Mouse (Mus musculus): Measurements from ENCODE around the gene Rap2a. TPM values are rescaled to one million over a fixed set of nuclear protein-coding genes. Genes with fewer than 3 reads are reported as not detected.

The Rap2a gene
- polyA plus RNA-seq, 1 experiment from 2014 or later, result 11.8 TPM

DNA sequence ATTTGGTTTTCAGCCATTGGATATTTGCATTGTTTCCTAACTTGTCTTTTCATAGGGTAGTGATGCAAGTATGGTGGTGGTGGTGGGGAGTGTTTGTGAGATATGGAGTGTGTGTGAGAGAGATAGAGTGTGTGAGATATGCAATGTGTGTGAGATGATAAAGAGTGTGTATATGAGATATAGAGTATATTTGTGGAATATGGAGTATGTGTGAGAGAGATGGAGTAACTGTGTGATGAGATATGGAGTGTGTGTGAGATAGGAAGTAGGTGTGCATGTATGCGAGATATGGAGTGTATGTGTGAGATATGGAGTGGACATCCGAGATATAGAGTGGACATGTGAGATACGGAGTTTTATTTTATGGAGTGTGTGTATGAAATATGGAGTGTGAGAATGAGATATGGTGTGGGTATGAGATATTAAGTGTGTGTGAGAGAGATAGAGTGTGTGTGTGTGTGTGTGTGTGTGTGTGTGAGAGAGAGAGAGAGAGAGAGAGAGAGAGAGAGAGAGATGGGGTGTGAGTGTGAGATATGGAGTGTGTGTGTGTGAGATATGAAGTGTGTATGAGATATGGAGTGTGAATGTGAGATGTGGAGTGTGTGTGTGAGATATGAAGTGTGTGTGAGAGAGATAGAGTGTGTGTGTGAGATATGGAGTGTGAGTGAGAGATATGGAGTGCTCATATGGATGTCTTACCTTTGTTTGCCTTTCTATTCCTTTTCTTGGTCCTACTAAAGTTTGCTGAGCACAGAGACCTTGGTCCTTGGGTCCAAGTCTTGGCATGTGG is 14.1 kb upstream of the Rap2a start:
- H3K27ac ChIP-seq (replicated peaks; ENCODE audit: low read depth, low read length), result no peak overlapping the region
- no peaks in the 10 kb centered on the region for H3K27me3 ChIP-seq (ENCODE audit: control insufficient read depth, insufficient read depth, low read length)
- H3K4me1 ChIP-seq (ENCODE audit: control insufficient read depth, insufficient read depth, low read length), result no peaks in the 10 kb centered on the region
- no peak for DNase-seq (ENCODE audit: low spot score)
- H3K4me2 ChIP-seq (ENCODE audit: low read depth, severe bottlenecking), result no peak overlapping the region
- H3K4me3 ChIP-seq (ENCODE audit: low read depth, low read length), result no peak overlapping the region
- no peaks in the 10 kb centered on the region for H3K36me3 ChIP-seq (ENCODE audit: control insufficient read depth, insufficient read depth, low read length)
- no peak overlapping the region for H3K9ac ChIP-seq (ENCODE audit: low read length)
- no peak for ATAC-seq (ENCODE audit: insufficient number of reproducible peaks, low FRiP score, low TSS enrichment, low read depth)
- 98% methylated on average over 3 of the region's 3 CpGs for WGBS
- H3K9me3 ChIP-seq (ENCODE audit: control insufficient read depth, low read length), result no peaks in the 10 kb centered on the region

- H3K9ac ChIP-seq (ENCODE audit: low read length), result no peak overlapping the region
Measured at GRCm38 (mm10) chr14:120466816-120467215, 11.4 kb upstream of the Rap2a start.

GRCm38 (mm10) chr14:120469126-120469790 is 9.0 kb upstream of the Rap2a start:
- no peaks in the 10 kb centered on the region for H3K9me3 ChIP-seq (ENCODE audit: control insufficient read depth, low read length)
- H3K4me3 ChIP-seq (ENCODE audit: low read depth, low read length), result no peak overlapping the region
- H3K27me3 ChIP-seq (ENCODE audit: control insufficient read depth, insufficient read depth, low read length), result no peaks in the 10 kb centered on the region
- H3K4me1 ChIP-seq (ENCODE audit: control insufficient read depth, insufficient read depth, low read length), result no peaks in the 10 kb centered on the region
- no peak overlapping the region for H3K4me2 ChIP-seq (ENCODE audit: low read depth, severe bottlenecking)
- H3K27ac ChIP-seq (replicated peaks; ENCODE audit: low read depth, low read length), result no peak overlapping the region
- 89% methylated on average over 14 of the region's 14 CpGs for WGBS
- H3K36me3 ChIP-seq (ENCODE audit: control insufficient read depth, insufficient read depth, low read length), result no peaks in the 10 kb centered on the region
- ATAC-seq (ENCODE audit: insufficient number of reproducible peaks, low FRiP score, low TSS enrichment, low read depth) (no peak), DNase-seq (ENCODE audit: low spot score) (no peak)
- no peak overlapping the region for H3K9ac ChIP-seq (ENCODE audit: low read length)

More at GRCm38 (mm10) chr14:120466816-120467215, 11.4 kb upstream of the Rap2a start:
- ATAC-seq (ENCODE audit: insufficient number of reproducible peaks, low FRiP score, low TSS enrichment, low read depth) (no peak), DNase-seq (ENCODE audit: low spot score) (no peak)
- Histone ChIP-seq H3K4me3 (ENCODE audit: low read depth, low read length) (no peak overlapping the region), H3K4me2 (ENCODE audit: low read depth, severe bottlenecking) (no peak overlapping the region), H3K36me3 (ENCODE audit: control insufficient read depth, insufficient read depth, low read length) (no peaks in the 10 kb centered on the region), H3K4me1 (ENCODE audit: control insufficient read depth, insufficient read depth, low read length) (no peaks in the 10 kb centered on the region), H3K27me3 (ENCODE audit: control insufficient read depth, insufficient read depth, low read length) (no peaks in the 10 kb centered on the region), H3K27ac (replicated peaks; ENCODE audit: low read depth, low read length) (no peak overlapping the region), H3K9me3 (ENCODE audit: control insufficient read depth, low read length) (no peaks in the 10 kb centered on the region)
- WGBS, result 87% methylated on average over 4 of the region's 4 CpGs

DNA sequence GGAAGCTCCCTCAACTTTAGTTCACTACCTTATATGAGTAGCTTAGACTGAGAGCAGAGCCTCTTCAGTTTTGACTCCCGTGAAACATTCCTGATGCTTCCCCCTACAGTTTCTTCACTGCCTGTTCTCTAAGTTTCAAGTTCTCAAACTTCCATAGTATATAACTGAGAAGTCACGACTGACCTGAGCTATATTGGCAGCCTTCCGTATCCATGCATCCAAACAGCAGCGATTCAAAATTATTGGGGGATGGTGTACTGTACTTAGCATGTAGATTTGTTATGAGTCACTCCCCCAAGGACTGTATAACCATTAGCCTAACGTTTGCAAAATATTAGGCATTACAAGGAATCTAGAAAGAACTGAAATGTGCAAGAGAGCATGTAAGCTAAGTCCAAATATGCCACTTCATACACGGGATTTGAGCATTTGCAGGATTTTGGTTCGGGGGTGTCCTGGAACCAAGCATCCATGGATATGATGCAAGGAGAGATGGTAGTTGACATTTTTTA is 2.0 kb upstream of the Rap2a start:
- no peak overlapping the region for H3K4me2 ChIP-seq (ENCODE audit: low read depth, severe bottlenecking)
- H3K36me3 ChIP-seq (ENCODE audit: control insufficient read depth, insufficient read depth, low read length), result no peaks in the 10 kb centered on the region

GRCm38 (mm10) chr14:120477288-120477981 is 809 bp upstream of the Rap2a start:
- no peaks in the 10 kb centered on the region for H3K27me3 ChIP-seq (ENCODE audit: control insufficient read depth, insufficient read depth, low read length)
- DNase-seq (ENCODE audit: low spot score) (peak; percentile 100), ATAC-seq (ENCODE audit: insufficient number of reproducible peaks, low FRiP score, low TSS enrichment, low read depth) (peak; percentile 97)
- H3K27ac ChIP-seq (replicated peaks; ENCODE audit: low read depth, low read length), result peak overlapping the region; percentile 60
- H3K4me2 ChIP-seq (ENCODE audit: low read depth, severe bottlenecking), result peak overlapping the region; percentile 80
- H3K36me3 ChIP-seq (ENCODE audit: control insufficient read depth, insufficient read depth, low read length), result no peaks in the 10 kb centered on the region
- H3K4me1 ChIP-seq (ENCODE audit: control insufficient read depth, insufficient read depth, low read length), result no peaks in the 10 kb centered on the region
- under 1% methylated on average over 46 of the region's 46 CpGs for WGBS
- peak overlapping the region; percentile 78 for H3K9ac ChIP-seq (ENCODE audit: low read length)
- H3K4me3 ChIP-seq (ENCODE audit: low read depth, low read length), result peak overlapping the region; percentile 75
- no peaks in the 10 kb centered on the region for H3K9me3 ChIP-seq (ENCODE audit: control insufficient read depth, low read length)

More for the DNA sequence above, 2.0 kb upstream of the Rap2a start:
- Histone ChIP-seq H3K9me3 (ENCODE audit: control insufficient read depth, low read length) (no peaks in the 10 kb centered on the region), H3K27ac (replicated peaks; ENCODE audit: low read depth, low read length) (no peak overlapping the region), H3K4me1 (ENCODE audit: control insufficient read depth, insufficient read depth, low read length) (no peaks in the 10 kb centered on the region), H3K4me3 (ENCODE audit: low read depth, low read length) (no peak overlapping the region), H3K27me3 (ENCODE audit: control insufficient read depth, insufficient read depth, low read length) (no peaks in the 10 kb centered on the region), H3K9ac (ENCODE audit: low read length) (no peak overlapping the region)
- no peak for ATAC-seq (ENCODE audit: insufficient number of reproducible peaks, low FRiP score, low TSS enrichment, low read depth)
- DNase-seq (ENCODE audit: low spot score), result no peak
- 69% methylated on average over 7 of the region's 7 CpGs for WGBS

DNA sequence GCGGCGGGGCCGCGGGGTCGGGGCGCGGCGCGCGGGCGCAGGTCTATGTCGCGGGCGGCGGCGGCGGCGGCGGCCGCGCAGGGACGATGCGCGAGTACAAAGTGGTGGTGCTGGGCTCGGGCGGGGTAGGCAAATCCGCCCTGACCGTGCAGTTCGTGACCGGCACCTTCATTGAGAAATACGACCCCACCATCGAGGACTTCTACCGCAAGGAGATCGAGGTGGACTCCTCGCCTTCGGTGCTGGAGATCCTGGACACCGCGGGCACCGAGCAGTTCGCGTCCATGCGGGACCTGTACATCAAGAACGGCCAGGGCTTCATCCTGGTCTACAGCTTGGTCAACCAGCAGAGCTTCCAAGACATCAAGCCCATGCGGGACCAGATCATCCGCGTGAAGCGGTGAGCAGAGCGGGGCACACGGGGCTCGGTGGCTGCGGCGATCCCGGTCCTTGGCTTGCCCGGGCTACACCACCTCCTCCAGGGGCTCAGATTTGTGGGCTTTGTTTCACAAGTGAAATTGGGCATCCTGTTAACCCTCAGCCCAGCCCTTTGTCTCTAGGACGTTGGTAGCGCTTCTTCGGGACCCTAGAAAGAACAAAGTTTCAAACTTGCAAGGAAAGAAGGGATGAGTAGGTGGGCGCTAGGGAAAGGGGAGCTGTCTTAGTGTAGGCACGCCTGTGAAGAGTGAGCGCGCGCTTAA is 547 bp downstream of the Rap2a start:
- H3K4me2 ChIP-seq (ENCODE audit: low read depth, severe bottlenecking), result peak overlapping the region; percentile 80
- peak overlapping the region; percentile 75 for H3K4me3 ChIP-seq (ENCODE audit: low read depth, low read length)
- no peaks in the 10 kb centered on the region for H3K36me3 ChIP-seq (ENCODE audit: control insufficient read depth, insufficient read depth, low read length)
- H3K9ac ChIP-seq (ENCODE audit: low read length), result peak overlapping the region; percentile 78
- peak; percentile 5; the same call in 1 of the 2 replicates for ATAC-seq (ENCODE audit: insufficient number of reproducible peaks, low FRiP score, low TSS enrichment, low read depth)
- H3K27ac ChIP-seq (replicated peaks; ENCODE audit: low read depth, low read length), result peak overlapping the region; percentile 60
- peak; percentile 70 for DNase-seq (ENCODE audit: low spot score)
- H3K9me3 ChIP-seq (ENCODE audit: control insufficient read depth, low read length), result no peaks in the 10 kb centered on the region
- no peaks in the 10 kb centered on the region for H3K27me3 ChIP-seq (ENCODE audit: control insufficient read depth, insufficient read depth, low read length)
- no peaks in the 10 kb centered on the region for H3K4me1 ChIP-seq (ENCODE audit: control insufficient read depth, insufficient read depth, low read length)
- WGBS, result under 1% methylated on average over 62 of the region's 62 CpGs

DNA sequence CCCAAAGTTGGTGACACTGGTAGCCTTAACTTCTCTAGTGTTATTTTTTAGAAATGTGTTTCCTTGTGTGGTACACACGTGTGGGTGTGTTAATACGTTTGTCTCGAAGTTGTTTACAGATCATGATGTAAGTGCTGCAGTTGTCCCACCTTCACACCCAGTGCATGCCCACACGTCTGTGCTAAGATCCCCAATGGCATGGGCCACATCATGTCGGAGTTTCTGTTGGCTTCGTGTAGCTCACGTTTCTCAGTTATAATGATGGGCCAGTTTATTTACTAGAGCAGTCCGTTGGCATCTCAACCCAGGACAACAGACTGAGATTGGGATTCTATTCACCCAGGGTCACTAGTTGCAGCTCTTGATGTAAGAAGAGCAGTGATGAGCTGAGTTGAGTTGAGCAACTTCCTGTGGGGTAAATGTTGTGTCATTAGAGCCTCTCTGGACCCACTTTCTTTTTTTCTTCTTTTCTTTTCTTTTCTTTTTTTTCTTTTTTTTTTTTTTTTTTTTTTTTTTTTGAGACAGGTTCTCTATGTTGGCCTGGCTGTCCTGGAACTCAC is 2.2 kb downstream of the Rap2a start:
- ATAC-seq (ENCODE audit: insufficient number of reproducible peaks, low FRiP score, low TSS enrichment, low read depth) (no peak), DNase-seq (ENCODE audit: low spot score) (no peak)
- no peaks in the 10 kb centered on the region for H3K9me3 ChIP-seq (ENCODE audit: control insufficient read depth, low read length)
- H3K9ac ChIP-seq (ENCODE audit: low read length), result no peak overlapping the region
- H3K4me3 ChIP-seq (ENCODE audit: low read depth, low read length), result no peak overlapping the region
- no peaks in the 10 kb centered on the region for H3K27me3 ChIP-seq (ENCODE audit: control insufficient read depth, insufficient read depth, low read length)
- no peaks in the 10 kb centered on the region for H3K36me3 ChIP-seq (ENCODE audit: control insufficient read depth, insufficient read depth, low read length)
- no peak overlapping the region for H3K4me2 ChIP-seq (ENCODE audit: low read depth, severe bottlenecking)
- WGBS, result 82% methylated on average over 8 of the region's 8 CpGs
- no peaks in the 10 kb centered on the region for H3K4me1 ChIP-seq (ENCODE audit: control insufficient read depth, insufficient read depth, low read length)
- H3K27ac ChIP-seq (replicated peaks; ENCODE audit: low read depth, low read length), result no peak overlapping the region

Data from limb, embryonic 11.5 days (tissue).